Mouse (Mus musculus) kidney, adult 2 months (tissue): ENCODE data around the gene Tmem246.

Experiments used
- CTCF ChIP-seq: fragments of 200-500 bp; conservative IDR thresholded peaks from 2 replicates; pipeline ENCODE4 v1.5.1; 2011; ENCODE audit warnings: low read depth, mild to moderate bottlenecking, control low read depth, low read length, moderate library complexity, mixed read lengths; ENCODE audit not compliant: insufficient read depth, insufficient read length
- POLR2A ChIP-seq: fragments of 200-500 bp; IDR thresholded peaks from one replicate; pipeline ENCODE4 v1.6.1; 2011; ENCODE audit warnings: low read depth, low read length, control low read depth

DNA sequence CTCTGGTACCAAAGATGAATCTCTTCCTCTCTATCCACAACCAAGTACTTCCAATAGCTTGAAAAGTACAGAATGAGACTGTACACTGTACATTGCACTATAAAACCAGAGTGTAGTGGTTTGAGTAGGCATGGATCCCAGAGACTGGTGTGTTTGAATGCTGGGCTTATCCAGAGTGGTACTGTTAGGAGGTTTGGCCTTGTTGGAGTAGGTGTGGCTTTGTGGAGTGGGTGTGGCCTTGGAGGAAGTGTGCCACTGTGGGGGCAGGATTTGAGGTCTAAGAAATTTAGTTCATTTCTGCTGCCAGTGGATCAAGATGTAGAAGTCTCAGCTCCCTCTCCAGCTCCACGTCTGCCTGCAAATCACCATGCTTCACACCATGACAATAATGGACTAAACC is 7.8 kb upstream of the Tmem246 start:
- TF ChIP-seq CTCF = no peak
- no peak for TF ChIP-seq POLR2A
